Mouse (Mus musculus): ENCODE results near the gene Cd81.

Gene Cd81

GRCm38 (mm10) chr7:143112395-143112794 lies 59.9 kb downstream of the Cd81 start:
- DNase-seq (ENCODE audit: low read depth, low spot score) = no peak

GRCm38 (mm10) chr7:143114773-143115172 lies 62.2 kb downstream of the Cd81 start:
- DNase-seq (ENCODE audit: low read depth, low spot score) = no peak

DNA sequence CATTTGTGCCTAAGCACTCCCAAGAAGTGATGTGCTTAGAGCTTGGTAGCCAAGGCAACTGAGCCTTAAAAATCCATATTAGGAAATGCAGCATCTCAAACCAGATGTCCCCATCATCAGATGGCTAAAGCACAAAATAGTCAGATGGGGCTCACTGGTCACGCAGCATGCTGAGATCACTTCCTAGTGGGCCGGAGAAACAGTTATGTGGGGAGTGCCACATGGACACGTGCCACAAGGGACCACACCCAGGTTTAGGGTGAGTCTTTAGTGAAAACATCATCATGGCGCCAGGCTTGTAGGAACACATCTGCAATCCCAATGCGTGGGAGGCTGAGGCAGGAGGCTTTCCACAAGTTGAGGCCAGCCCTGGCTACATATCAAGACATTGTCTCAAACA lies 64.0 kb downstream of the Cd81 start:
- DNase-seq (ENCODE audit: low read depth, low spot score) = no peak
